Mouse (Mus musculus) left cerebral cortex, postnatal 14 days (tissue): ENCODE measurements around the gene E4f1. TPM values are rescaled to one million over a fixed set of nuclear protein-coding genes. Genes with fewer than 3 reads are reported as not detected.
"Not testable (repeated sequence)": the region's sequence is repeated elsewhere in the genome, so short reads cannot be mapped to it uniquely, and the experiment has no call there.

Experiments used
- DNase-seq, 2 experiments: peaks; one replicate each; pipeline ENCODE4 v3.0.0; 2021 to 2022; ENCODE audit warnings: low spot score in 2 of 2, mixed read lengths in 1 of 2
- intact Hi-C: fragments of 180-260 bp; cut with DNase I; formaldehyde crosslinking; loops from one replicate; pipeline ENCODE4 v1.15.1; 2025
- total RNA-seq, 2 experiments: library from RNA; stranded (reverse); gene quantifications; 2 replicates each; pipeline ENCODE4 v1.2.3; 2021

The E4f1 gene
- total RNA-seq, 2 experiments from 2014 or later, result 31.2 to 33.1 TPM

DNA sequence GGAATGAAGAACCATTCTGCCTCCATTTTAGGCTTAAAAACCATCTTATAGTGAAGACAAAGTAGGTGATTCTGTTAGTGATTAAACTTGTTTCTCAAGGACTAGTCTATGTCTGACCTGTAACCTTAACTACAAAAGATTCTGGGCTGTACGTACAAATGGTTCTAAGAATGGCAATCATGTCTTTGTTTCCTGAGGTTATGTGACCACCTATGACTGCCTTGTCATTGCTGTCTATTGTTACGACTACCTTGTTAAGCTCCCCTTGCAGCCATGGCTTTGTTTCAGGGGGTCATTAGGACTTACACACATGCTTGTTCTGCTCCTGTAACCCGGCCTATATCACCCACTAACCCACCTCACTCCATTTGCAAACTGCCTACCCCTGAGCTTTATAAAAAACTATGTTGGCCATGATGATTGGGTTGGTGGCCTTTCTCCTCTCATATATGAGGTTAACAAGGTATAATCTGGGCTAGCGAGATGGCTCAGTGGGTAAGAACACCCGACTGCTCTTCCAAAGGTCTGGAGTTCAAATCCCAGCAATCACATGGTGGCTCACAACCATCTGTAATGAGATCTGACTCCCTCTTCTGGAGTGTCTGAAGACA lies 1.4 kb downstream of the E4f1 start:
- no peak for DNase-seq
- intact Hi-C loops, result no loop called here

DNA sequence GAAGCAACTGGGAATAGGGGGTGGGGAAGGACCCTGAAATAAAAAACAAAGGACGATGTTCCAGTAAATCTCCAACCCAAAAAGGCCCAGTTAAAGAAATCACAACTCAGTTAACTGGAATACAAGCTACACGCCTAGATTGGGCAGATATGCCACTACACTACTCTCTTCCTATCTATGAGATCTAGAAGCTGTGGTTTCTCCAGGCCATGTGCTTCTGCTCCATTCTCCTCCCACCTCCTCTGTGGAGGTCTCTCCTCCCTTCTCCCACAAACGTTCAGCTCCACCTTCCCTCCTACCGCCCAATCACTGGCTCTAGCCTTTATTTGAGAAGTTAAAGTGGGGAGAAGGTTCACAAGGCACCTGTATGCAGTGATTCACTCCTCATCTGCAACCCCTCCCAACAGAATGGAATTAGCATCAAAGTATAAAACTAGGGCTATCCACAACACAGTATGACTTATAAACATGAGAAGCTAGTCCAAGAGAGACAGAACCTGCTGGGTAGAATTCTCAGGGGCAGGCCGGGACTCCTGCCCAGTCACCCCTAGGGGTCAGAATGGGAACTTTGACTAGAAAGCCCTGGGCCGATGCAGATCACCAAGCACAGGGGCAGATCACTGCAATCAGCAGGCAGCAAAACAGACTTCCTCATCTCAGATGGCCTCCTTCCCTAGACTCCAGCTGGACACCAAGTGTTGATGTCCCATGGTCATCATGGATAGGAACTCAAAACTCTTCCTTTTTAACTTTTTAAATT lies 6.6 kb downstream of the E4f1 start:
- no peak for DNase-seq
- intact Hi-C loops, result no loop called here

DNA sequence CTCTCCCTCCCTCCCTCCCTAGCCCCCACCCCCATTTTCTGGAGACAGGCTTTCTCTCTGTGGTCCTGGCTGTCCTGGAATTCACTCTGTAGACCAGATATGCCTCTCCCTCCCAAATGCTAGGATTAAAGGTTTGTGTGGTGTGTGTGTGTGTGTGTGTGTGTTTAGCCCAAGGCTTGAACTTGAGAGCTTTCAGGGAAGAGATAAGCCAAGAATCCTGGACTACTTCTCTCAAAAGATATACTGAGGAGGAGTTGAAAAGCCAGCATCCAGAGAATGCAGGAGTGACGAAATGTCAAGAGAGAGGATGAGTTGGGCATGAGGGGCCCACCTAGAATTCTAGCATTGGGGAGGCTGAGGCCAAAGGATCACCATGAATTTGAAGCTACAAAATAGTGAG lies 7.2 kb downstream of the E4f1 start:
- intact Hi-C loops, result no loop called here
- no peak for DNase-seq

- intact Hi-C loops, result no loop called here
- DNase-seq, result no peak
These were observed 8.5 kb downstream of the E4f1 start for GRCm38 (mm10) chr17:24461580-24461979.

DNA sequence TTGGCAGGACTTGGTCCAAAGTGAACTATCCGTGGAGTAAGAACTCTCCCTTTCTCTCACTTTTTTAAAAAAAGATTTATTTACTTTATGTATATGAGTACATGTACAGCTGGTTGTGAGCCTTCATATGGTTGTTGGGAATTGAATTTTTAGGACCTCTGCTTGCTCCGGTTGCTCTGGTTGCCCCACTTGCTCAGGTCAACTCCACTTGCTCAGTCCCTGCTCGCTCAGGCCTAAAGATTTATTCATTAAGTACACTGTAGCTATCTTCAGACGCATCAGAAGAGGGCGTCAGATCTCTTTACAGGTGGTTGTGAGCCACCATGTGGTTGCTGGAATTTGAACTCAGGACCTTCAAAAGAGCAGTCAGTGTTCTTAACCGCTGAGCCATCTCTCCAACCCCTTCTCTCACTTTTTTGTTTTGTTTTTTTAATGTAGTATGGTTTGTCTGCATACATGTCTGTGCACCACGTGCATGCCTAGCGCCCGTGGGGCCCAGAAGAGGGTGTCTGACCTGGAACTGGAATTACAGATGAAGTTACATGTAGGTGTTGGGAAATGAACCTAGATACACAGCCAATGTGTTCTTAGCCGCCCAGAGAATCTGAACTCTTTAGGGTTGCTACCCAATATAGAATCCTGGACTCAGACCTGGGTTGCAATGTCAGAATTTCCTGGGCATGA lies 14.4 kb downstream of the E4f1 start:
- intact Hi-C loops, DNase-seq: not testable (repeated sequence)

- intact Hi-C loops, result no loop called here
- DNase-seq, result peak; percentile 99
These were observed 15.2 kb downstream of the E4f1 start for GRCm38 (mm10) chr17:24454756-24455522.

GRCm38 (mm10) chr17:24454218-24454755 lies 15.8 kb downstream of the E4f1 start:
- intact Hi-C loops, result no loop called here
- no peak for DNase-seq

- DNase-seq, result no peak
- intact Hi-C loops, result no loop called here
These were observed 16.7 kb downstream of the E4f1 start for GRCm38 (mm10) chr17:24453372-24453771.

GRCm38 (mm10) chr17:24451220-24451619 lies 18.9 kb downstream of the E4f1 start:
- intact Hi-C loops, result no loop called here
- DNase-seq, result no peak

- intact Hi-C loops, result no loop called here
- no peak for DNase-seq
These were observed 20.6 kb downstream of the E4f1 start for GRCm38 (mm10) chr17:24449507-24449906.

DNA sequence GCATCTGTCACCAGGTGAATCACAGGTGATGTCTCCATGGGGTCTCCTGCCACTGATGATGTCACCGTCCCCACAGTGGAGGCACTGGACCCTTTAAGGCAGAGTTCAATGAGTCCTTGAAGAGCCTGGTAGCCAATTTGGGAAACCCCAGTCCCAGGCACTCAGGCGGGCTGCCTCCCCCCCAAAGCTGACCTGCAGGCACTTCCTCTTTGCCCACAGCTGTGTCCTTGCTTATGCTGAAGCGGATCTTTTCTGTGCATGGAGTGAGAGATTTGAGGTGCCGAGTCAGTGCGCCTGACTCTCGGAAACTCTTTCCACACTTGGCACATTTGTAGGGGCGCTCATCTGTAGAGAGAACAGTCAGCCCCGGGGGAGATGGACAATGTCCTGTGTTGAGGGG lies 23.5 kb downstream of the E4f1 start:
- no peak for DNase-seq
- intact Hi-C loops, result no loop called here

- intact Hi-C loops, result no loop called here
- peak in 1 of 2 experiments; percentile 51 for DNase-seq
These were observed 26.7 kb downstream of the E4f1 start for GRCm38 (mm10) chr17:24443409-24443808.

GRCm38 (mm10) chr17:24442632-24443155 lies 27.4 kb downstream of the E4f1 start, which contains the start of gene Dnase1l2:
TSS of gene Dnase1l2 (minus strand) at chr17:24443105.
- intact Hi-C loops, result no loop called here
- DNase-seq, result no peak

- no peak for DNase-seq
- intact Hi-C loops, result no loop called here
These were observed 28.0 kb downstream of the E4f1 start for GRCm38 (mm10) chr17:24442107-24442506.

- intact Hi-C loops, result no loop called here
- no peak for DNase-seq
These were observed 29.0 kb downstream of the E4f1 start for GRCm38 (mm10) chr17:24441148-24441547.

- DNase-seq, result no peak
- intact Hi-C loops, result no loop called here
These were observed 29.7 kb downstream of the E4f1 start for GRCm38 (mm10) chr17:24440377-24440776.

- intact Hi-C loops, result no loop called here
- DNase-seq, result peak; percentile 54 to 62
These were observed 33.1 kb downstream of the E4f1 start for GRCm38 (mm10) chr17:24437016-24437415.

GRCm38 (mm10) chr17:24429201-24429983 lies 40.7 kb downstream of the E4f1 start:
- intact Hi-C loops, result no loop called here
- no peak for DNase-seq

GRCm38 (mm10) chr17:24427170-24427557 lies 42.9 kb downstream of the E4f1 start:
- intact Hi-C loops, result no loop called here
- DNase-seq, result no peak
